Mouse (Mus musculus): Measurements from ENCODE around the gene Vhl. TPM values are rescaled to one million over a fixed set of nuclear protein-coding genes. Genes with fewer than 3 reads are reported as not detected.

Gene Vhl
- total RNA-seq, 2 experiments from 2014 or later = 12.2 to 22.7 TPM

Other genes starting within 250 kb of the Vhl start
- 23.0 and 24.5 TPM in 2 replicates for gene Tada3, start 246.1 kb upstream of the Vhl start, total RNA-seq (2015)
- gene Tada3, start 246.1 kb upstream of the Vhl start, total RNA-seq (2017) = 11.9 and 13.9 TPM in 2 replicates
- gene Arpc4, start 245.8 kb upstream of the Vhl start, total RNA-seq (2015) = 171 and 208 TPM in 2 replicates
- 306 and 331 TPM in 2 replicates for gene Arpc4, start 245.8 kb upstream of the Vhl start, total RNA-seq (2017)
- 2.5 and 4.3 TPM in 2 replicates for gene Ttll3, start 234.7 kb upstream of the Vhl start, total RNA-seq (2015)
- gene Ttll3, start 234.7 kb upstream of the Vhl start, total RNA-seq (2017) = 2.0 and 2.9 TPM in 2 replicates
- 3.5 and 5.7 TPM in 2 replicates for gene Rpusd3, start 204.6 kb upstream of the Vhl start, total RNA-seq (2015)
- gene Rpusd3, start 204.6 kb upstream of the Vhl start, total RNA-seq (2017) = 9.2 and 11.8 TPM in 2 replicates
- gene Cidec, start 188.2 kb upstream of the Vhl start, total RNA-seq (2015) = not detected in 2 replicates
- gene Cidec, start 188.2 kb upstream of the Vhl start, total RNA-seq (2017) = not detected in 2 replicates
- gene Jagn1, start 181.4 kb upstream of the Vhl start, total RNA-seq (2015) = 76.3 and 85.0 TPM in 2 replicates
- 21.7 and 28.0 TPM in 2 replicates for gene Jagn1, start 181.4 kb upstream of the Vhl start, total RNA-seq (2017)
- gene Il17re, start 165.5 kb upstream of the Vhl start, total RNA-seq (2015) = 0.44 and 1.2 TPM in 2 replicates
- 0.21 and 0.34 TPM in 2 replicates for gene Il17re, start 165.5 kb upstream of the Vhl start, total RNA-seq (2017)
- gene Il17rc, start 152.5 kb upstream of the Vhl start, total RNA-seq (2015) = not detected in 2 replicates
- gene Il17rc, start 152.5 kb upstream of the Vhl start, total RNA-seq (2017) = not detected in 2 replicates
- gene Creld1, start 140.7 kb upstream of the Vhl start, total RNA-seq (2015) = 5.9 and 6.1 TPM in 2 replicates
- gene Creld1, start 140.7 kb upstream of the Vhl start, total RNA-seq (2017) = 4.7 and 6.6 TPM in 2 replicates
- gene Prrt3, start 122.0 kb upstream of the Vhl start, total RNA-seq (2015) = not detected in 2 replicates
- gene Prrt3, start 122.0 kb upstream of the Vhl start, total RNA-seq (2017) = not detected in 2 replicates
- 60.4 and 64.5 TPM in 2 replicates for gene Emc3, start 92.3 kb upstream of the Vhl start, total RNA-seq (2015)
- 31.7 and 34.5 TPM in 2 replicates for gene Emc3, start 92.3 kb upstream of the Vhl start, total RNA-seq (2017)
- gene Fancd2, start 92.3 kb upstream of the Vhl start, total RNA-seq (2015) = 24.0 and 24.3 TPM in 2 replicates
- gene Fancd2, start 92.3 kb upstream of the Vhl start, total RNA-seq (2017) = 26.6 and 27.4 TPM in 2 replicates
- not detected in 2 replicates for gene Fancd2os, start 23.2 kb upstream of the Vhl start, total RNA-seq (2015)
- not detected in 2 replicates for gene Fancd2os, start 23.2 kb upstream of the Vhl start, total RNA-seq (2017)
- gene Brk1, start 19.2 kb upstream of the Vhl start, total RNA-seq (2015) = 237 and 246 TPM in 2 replicates
- gene Brk1, start 19.2 kb upstream of the Vhl start, total RNA-seq (2017) = 117 and 131 TPM in 2 replicates
- 4.9 and 10.8 TPM in 2 replicates for gene Irak2, start 14.5 kb downstream of the Vhl start, total RNA-seq (2015)
- gene Irak2, start 14.5 kb downstream of the Vhl start, total RNA-seq (2017) = 20.9 and 30.4 TPM in 2 replicates
- gene Tatdn2, start 73.1 kb downstream of the Vhl start, total RNA-seq (2015) = 21.3 and 24.4 TPM in 2 replicates
- 108 and 112 TPM in 2 replicates for gene Tatdn2, start 73.1 kb downstream of the Vhl start, total RNA-seq (2017)
- 0.32 TPM in 1 of 2 replicates, not detected in the other for gene Ghrl, start 95.9 kb downstream of the Vhl start, total RNA-seq (2015)
- 0.17 and 2.2 TPM in 2 replicates for gene Ghrl, start 95.9 kb downstream of the Vhl start, total RNA-seq (2017)
- gene Sec13, start 116.8 kb downstream of the Vhl start, total RNA-seq (2015) = 113 and 148 TPM in 2 replicates
- 157 and 159 TPM in 2 replicates for gene Sec13, start 116.8 kb downstream of the Vhl start, total RNA-seq (2017)